Mouse (Mus musculus): Measurements from ENCODE around the gene Gm45062. TPM values are rescaled to one million over a fixed set of nuclear protein-coding genes. Genes with fewer than 3 reads are reported as not detected.

Gene Gm45062
- polyA plus RNA-seq, 1 experiment = 0.58 TPM

DNA sequence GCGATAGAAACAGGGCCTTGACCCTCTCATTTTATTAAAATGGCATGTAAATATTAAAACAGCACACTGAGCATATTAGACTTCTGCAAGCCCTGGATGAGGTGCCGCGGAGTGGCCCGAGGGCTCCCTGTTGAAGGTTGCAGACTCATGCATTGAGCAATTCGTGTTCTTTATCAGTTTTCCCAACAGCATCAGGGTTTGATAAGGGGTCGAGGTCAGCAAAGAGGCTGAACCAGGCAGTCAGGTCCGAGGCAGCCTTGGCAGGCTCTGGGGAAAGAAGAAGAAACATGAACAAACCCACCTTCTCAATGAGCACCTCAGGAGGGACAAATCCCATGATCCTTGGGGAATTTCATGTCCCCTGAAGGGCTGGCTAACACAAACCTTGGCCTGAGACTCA is 371.3 kb downstream of the Gm45062 start:
- Histone ChIP-seq H3K27me3 (ENCODE audit: control insufficient read depth, insufficient read depth, low read length) (no peaks in the 10 kb centered on the region), H3K27ac (ENCODE audit: control insufficient read depth, insufficient read depth, low read length) (no peak overlapping the region), H3K36me3 (ENCODE audit: control insufficient read depth, insufficient read depth, low read length) (no peaks in the 10 kb centered on the region), H3K4me3 (ENCODE audit: control insufficient read depth, insufficient read depth, low read length) (no peak overlapping the region), H3K4me1 (replicated peaks; ENCODE audit: control insufficient read depth, insufficient read depth, low read length) (no peaks in the 10 kb centered on the region)
- no peak for TF ChIP-seq POLR2A (IDR thresholded peaks at IDR 0.05; ENCODE audit: control insufficient read depth, extremely low read depth, insufficient read depth, low read length, poor library complexity)
- no peak for TF ChIP-seq CTCF (IDR thresholded peaks at IDR 0.05; ENCODE audit: borderline replicate concordance, control insufficient read depth, extremely low read depth, insufficient read depth, low read length, poor library complexity)
- no peak for DNase-seq
- WGBS = 95% methylated on average over 7 of the region's 7 CpGs

DNA sequence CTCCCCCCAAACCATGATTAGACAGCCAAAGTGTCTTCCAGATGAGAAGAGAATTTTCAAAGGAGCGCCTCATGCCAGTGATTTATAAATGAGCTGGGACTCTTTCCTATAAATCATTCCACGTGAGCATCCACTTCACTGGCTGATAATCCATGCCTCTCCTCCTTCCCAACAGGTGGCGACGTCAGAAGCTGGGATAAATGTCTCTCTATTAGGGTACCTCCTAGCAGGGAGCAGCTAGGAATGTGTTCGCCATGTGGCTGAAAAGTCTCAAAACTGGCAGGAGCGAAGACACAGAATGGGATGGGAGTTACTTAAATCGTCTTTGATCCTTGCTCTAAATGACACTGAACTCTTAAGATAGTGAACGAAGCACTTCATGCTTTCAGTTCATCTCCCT is 372.1 kb downstream of the Gm45062 start:
- Histone ChIP-seq H3K4me1 (replicated peaks; ENCODE audit: control insufficient read depth, insufficient read depth, low read length) (no peaks in the 10 kb centered on the region), H3K4me3 (ENCODE audit: control insufficient read depth, insufficient read depth, low read length) (no peak overlapping the region), H3K36me3 (ENCODE audit: control insufficient read depth, insufficient read depth, low read length) (no peaks in the 10 kb centered on the region), H3K27ac (ENCODE audit: control insufficient read depth, insufficient read depth, low read length) (no peak overlapping the region), H3K27me3 (ENCODE audit: control insufficient read depth, insufficient read depth, low read length) (no peaks in the 10 kb centered on the region)
- DNase-seq = no peak
- no peak for TF ChIP-seq POLR2A (IDR thresholded peaks at IDR 0.05; ENCODE audit: control insufficient read depth, extremely low read depth, insufficient read depth, low read length, poor library complexity)
- WGBS = 97% methylated on average over 8 of the region's 8 CpGs

DNA sequence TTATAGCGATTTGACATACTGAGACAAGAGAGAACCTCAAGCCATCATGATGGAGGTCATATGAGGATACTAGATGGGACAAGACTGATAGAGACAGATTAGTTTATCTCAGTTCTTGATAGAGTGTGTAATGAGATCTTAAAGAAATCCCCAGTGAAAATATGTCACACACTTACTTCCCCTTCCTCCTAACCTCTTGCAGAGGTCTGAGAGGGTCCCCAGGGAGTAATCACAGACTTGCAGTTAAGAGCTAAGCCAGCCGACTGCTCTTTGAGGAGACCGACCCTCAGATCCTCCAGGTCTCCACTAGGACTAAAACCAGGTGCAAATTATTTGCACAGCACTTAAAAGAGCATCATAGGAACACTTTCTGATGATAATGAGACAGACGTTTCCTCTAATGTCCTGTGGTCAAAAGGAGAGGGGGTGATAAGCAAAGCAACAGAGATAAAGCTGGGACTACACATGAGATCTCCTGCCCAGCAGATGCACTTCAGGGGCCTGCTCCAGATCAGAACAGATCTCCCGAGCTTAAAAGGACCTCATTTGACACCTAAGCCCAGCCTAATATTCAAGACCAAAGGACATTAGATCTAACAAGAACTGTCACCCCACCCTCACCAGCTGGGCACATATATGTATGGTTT is 372.9 kb downstream of the Gm45062 start:
- Histone ChIP-seq H3K4me1 (replicated peaks; ENCODE audit: control insufficient read depth, insufficient read depth, low read length) (no peaks in the 10 kb centered on the region), H3K4me3 (ENCODE audit: control insufficient read depth, insufficient read depth, low read length) (no peak overlapping the region), H3K27ac (ENCODE audit: control insufficient read depth, insufficient read depth, low read length) (no peak overlapping the region), H3K27me3 (ENCODE audit: control insufficient read depth, insufficient read depth, low read length) (no peaks in the 10 kb centered on the region), H3K36me3 (ENCODE audit: control insufficient read depth, insufficient read depth, low read length) (no peaks in the 10 kb centered on the region)
- TF ChIP-seq POLR2A (IDR thresholded peaks at IDR 0.05; ENCODE audit: control insufficient read depth, extremely low read depth, insufficient read depth, low read length, poor library complexity) (no peak), CTCF (IDR thresholded peaks at IDR 0.05; ENCODE audit: borderline replicate concordance, control insufficient read depth, extremely low read depth, insufficient read depth, low read length, poor library complexity) (no peak)
- 82% methylated on average over 5 of the region's 5 CpGs for WGBS
- DNase-seq = no peak

- Histone ChIP-seq H3K36me3 (ENCODE audit: control insufficient read depth, insufficient read depth, low read length) (no peaks in the 10 kb centered on the region), H3K27ac (ENCODE audit: control insufficient read depth, insufficient read depth, low read length) (no peak overlapping the region), H3K27me3 (ENCODE audit: control insufficient read depth, insufficient read depth, low read length) (no peaks in the 10 kb centered on the region), H3K4me3 (ENCODE audit: control insufficient read depth, insufficient read depth, low read length) (no peak overlapping the region), H3K4me1 (replicated peaks; ENCODE audit: control insufficient read depth, insufficient read depth, low read length) (no peaks in the 10 kb centered on the region)
- no peak for TF ChIP-seq CTCF (IDR thresholded peaks at IDR 0.05; ENCODE audit: borderline replicate concordance, control insufficient read depth, extremely low read depth, insufficient read depth, low read length, poor library complexity)
- no peak for TF ChIP-seq POLR2A (IDR thresholded peaks at IDR 0.05; ENCODE audit: control insufficient read depth, extremely low read depth, insufficient read depth, low read length, poor library complexity)
- WGBS = 95% methylated on average over 4 of the region's 4 CpGs
- no peak for DNase-seq
Measured at GRCm38 (mm10) chr6:8632701-8633100, 373.5 kb downstream of the Gm45062 start.

DNA sequence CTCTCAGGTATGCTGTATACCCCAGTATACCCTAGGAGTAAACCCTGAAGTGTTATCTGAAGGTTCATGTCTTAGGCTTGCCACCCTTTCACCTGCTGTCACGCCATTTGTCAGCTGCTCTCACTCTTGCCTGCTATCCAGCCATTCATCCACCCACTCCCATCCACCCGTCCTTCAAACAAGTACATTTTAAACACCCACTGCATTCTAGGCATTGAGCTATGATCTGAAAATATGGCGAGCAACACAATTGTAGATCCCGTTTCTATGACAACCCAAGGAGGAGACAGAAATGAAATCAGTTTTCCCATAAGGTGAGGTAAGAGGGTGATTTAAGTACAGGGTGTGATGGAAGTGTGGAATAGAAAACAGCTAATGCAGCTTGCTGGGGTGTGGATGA is 378.9 kb downstream of the Gm45062 start:
- H3K27ac ChIP-seq (ENCODE audit: control insufficient read depth, insufficient read depth, low read length) = no peak overlapping the region
- H3K27me3 ChIP-seq (ENCODE audit: control insufficient read depth, insufficient read depth, low read length) = no peaks in the 10 kb centered on the region
- no peaks in the 10 kb centered on the region for H3K36me3 ChIP-seq (ENCODE audit: control insufficient read depth, insufficient read depth, low read length)
- H3K4me1 ChIP-seq (replicated peaks; ENCODE audit: control insufficient read depth, insufficient read depth, low read length) = peaks cover 6% of the 10 kb centered on the region
- WGBS = 97% methylated on average over 4 of the region's 4 CpGs
- no peak for DNase-seq
- no peak overlapping the region for H3K4me3 ChIP-seq (ENCODE audit: control insufficient read depth, insufficient read depth, low read length)
- TF ChIP-seq POLR2A (IDR thresholded peaks at IDR 0.05; ENCODE audit: control insufficient read depth, extremely low read depth, insufficient read depth, low read length, poor library complexity) = no peak
- TF ChIP-seq CTCF (IDR thresholded peaks at IDR 0.05; ENCODE audit: borderline replicate concordance, control insufficient read depth, extremely low read depth, insufficient read depth, low read length, poor library complexity) = no peak

DNA sequence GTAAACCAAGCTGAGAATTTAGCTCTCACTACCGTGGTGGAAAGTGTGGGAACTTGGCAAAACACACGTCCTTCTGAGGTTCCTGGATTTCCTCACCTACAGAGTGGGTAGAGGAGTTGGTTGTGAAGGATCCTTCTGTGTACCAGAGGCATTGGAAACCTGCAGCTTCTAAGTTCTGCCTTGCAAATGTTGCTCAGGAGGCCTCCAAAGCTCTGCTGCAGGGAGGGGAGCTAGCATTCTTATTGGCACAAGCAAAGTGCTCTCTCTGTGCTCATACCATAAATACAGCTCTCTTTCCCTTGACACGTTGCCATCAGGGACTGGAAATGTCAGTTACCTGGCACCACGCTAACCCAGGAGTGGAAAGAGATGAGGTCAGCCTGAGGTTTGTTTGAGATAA is 379.6 kb downstream of the Gm45062 start:
- H3K4me1 ChIP-seq (replicated peaks; ENCODE audit: control insufficient read depth, insufficient read depth, low read length) = peaks cover 6% of the 10 kb centered on the region
- TF ChIP-seq CTCF (IDR thresholded peaks at IDR 0.05; ENCODE audit: borderline replicate concordance, control insufficient read depth, extremely low read depth, insufficient read depth, low read length, poor library complexity) (no peak), POLR2A (IDR thresholded peaks at IDR 0.05; ENCODE audit: control insufficient read depth, extremely low read depth, insufficient read depth, low read length, poor library complexity) (no peak)
- H3K36me3 ChIP-seq (ENCODE audit: control insufficient read depth, insufficient read depth, low read length) = no peaks in the 10 kb centered on the region
- WGBS = 76% methylated on average over 4 of the region's 4 CpGs
- no peak for DNase-seq
- no peaks in the 10 kb centered on the region for H3K27me3 ChIP-seq (ENCODE audit: control insufficient read depth, insufficient read depth, low read length)
- H3K27ac ChIP-seq (ENCODE audit: control insufficient read depth, insufficient read depth, low read length) = no peak overlapping the region
- no peak overlapping the region for H3K4me3 ChIP-seq (ENCODE audit: control insufficient read depth, insufficient read depth, low read length)

- no peak for TF ChIP-seq POLR2A (IDR thresholded peaks at IDR 0.05; ENCODE audit: control insufficient read depth, extremely low read depth, insufficient read depth, low read length, poor library complexity)
- TF ChIP-seq CTCF (IDR thresholded peaks at IDR 0.05; ENCODE audit: borderline replicate concordance, control insufficient read depth, extremely low read depth, insufficient read depth, low read length, poor library complexity) = no peak
- WGBS = 53% methylated on average over 2 of the region's 2 CpGs
- H3K4me3 ChIP-seq (ENCODE audit: control insufficient read depth, insufficient read depth, low read length) = no peak overlapping the region
- peaks cover 6% of the 10 kb centered on the region for H3K4me1 ChIP-seq (replicated peaks; ENCODE audit: control insufficient read depth, insufficient read depth, low read length)
- H3K36me3 ChIP-seq (ENCODE audit: control insufficient read depth, insufficient read depth, low read length) = no peaks in the 10 kb centered on the region
- no peak overlapping the region for H3K27ac ChIP-seq (ENCODE audit: control insufficient read depth, insufficient read depth, low read length)
- H3K27me3 ChIP-seq (ENCODE audit: control insufficient read depth, insufficient read depth, low read length) = no peaks in the 10 kb centered on the region
- no peak for DNase-seq
Measured at GRCm38 (mm10) chr6:8639526-8639925, 380.3 kb downstream of the Gm45062 start.

Measured in thymus, adult 2 months (tissue).